Mouse (Mus musculus) CH12.LX (cell line): Measurements from ENCODE around the gene Snrk. TPM values are rescaled to one million over a fixed set of nuclear protein-coding genes. Genes with fewer than 3 reads are reported as not detected.

Experiments used
- DNase-seq: peaks from one replicate; pipeline ENCODE4 v3.0.0-alpha.2; 2013; ENCODE audit errors: extremely low read depth
- H3K27ac ChIP-seq: 2 replicates; pipeline ENCODE4 v1.5.1; 2012; ENCODE audit warnings: low read depth, mild to moderate bottlenecking, control low read depth, moderate library complexity; ENCODE audit not compliant: insufficient read depth
- H3K27me3 ChIP-seq: replicated peaks from 2 replicates; pipeline ENCODE3; 2012; ENCODE audit warnings: inconsistent platforms
- H3K36me3 ChIP-seq, 2 experiments: replicated peaks in 1 of 2; 2 replicates each; pipeline versions ENCODE3 to v1.6.1; 2012; ENCODE audit warnings: inconsistent platforms in 1 of 2, low read length in 1 of 2, mild to moderate bottlenecking in 1 of 2, mixed read lengths in 1 of 2, moderate library complexity in 1 of 2; ENCODE audit not compliant: control insufficient read depth in 1 of 2, insufficient read depth in 1 of 2
- H3K4me1 ChIP-seq, 2 experiments: 2 replicates each; pipeline ENCODE4 v1.6.1; 2012; ENCODE audit warnings: inconsistent platforms in 1 of 2, moderate library complexity in 1 of 2; ENCODE audit not compliant: insufficient read depth in 2 of 2, control insufficient read depth in 1 of 2
- H3K4me2 ChIP-seq: 2 replicates; pipeline ENCODE4 v1.6.1; 2012; ENCODE audit warnings: low read depth, mild to moderate bottlenecking, control low read depth; ENCODE audit not compliant: poor library complexity, insufficient read depth, severe bottlenecking
- H3K4me3 ChIP-seq, 3 experiments: fragments of 150-350 bp in 1 of 3; sonication (generic) in 1 of 3; replicated peaks in 1 of 3; 2 replicates each; pipeline versions ENCODE3 to v1.5.1; 2011 to 2012; ENCODE audit warnings: low read depth in 2 of 3, low read length in 2 of 3, mild to moderate bottlenecking in 2 of 3, moderate library complexity in 2 of 3, control low read depth in 1 of 3, improper control_type of control experiment in 1 of 3, inconsistent platforms in 1 of 3, mixed read lengths in 1 of 3; ENCODE audit not compliant: poor library complexity in 1 of 3
- H3K79me2 ChIP-seq: replicated peaks from 2 replicates; pipeline ENCODE4 v1.6.1; 2012; ENCODE audit warnings: mild to moderate bottlenecking, moderate library complexity; ENCODE audit not compliant: control insufficient read depth, poor library complexity, insufficient read depth, severe bottlenecking; ENCODE audit errors: extremely low read depth
- H3K9ac ChIP-seq: 2 replicates; pipeline ENCODE4 v1.6.1; 2012; ENCODE audit warnings: low read depth, mild to moderate bottlenecking, control low read depth, moderate library complexity; ENCODE audit not compliant: insufficient read depth
- H3K9me3 ChIP-seq: replicated peaks from 2 replicates; pipeline ENCODE3; 2012; ENCODE audit warnings: low read length, inconsistent platforms, mixed read lengths
- CTCF ChIP-seq, 2 experiments: IDR thresholded peaks in 1 of 2; conservative IDR thresholded peaks in 1 of 2; 2 replicates each; pipeline ENCODE4 v1.5.1; 2011 to 2012; ENCODE audit warnings: low read depth in 2 of 2, low read length in 2 of 2, improper control_type of control experiment in 1 of 2, inconsistent platforms in 1 of 2, mild to moderate bottlenecking in 1 of 2, moderate library complexity in 1 of 2
- EP300 ChIP-seq: IDR thresholded peaks from 2 replicates; pipeline ENCODE4 v1.6.1; 2011; ENCODE audit warnings: low read length, improper control_type of control experiment
- GABPA ChIP-seq: IDR thresholded peaks from 2 replicates; pipeline ENCODE4 v1.6.1; 2012; ENCODE audit warnings: low read depth, low read length, improper control_type of control experiment, inconsistent platforms; ENCODE audit not compliant: insufficient replicate concordance
- JUN ChIP-seq: IDR thresholded peaks from 2 replicates; pipeline ENCODE4 v1.6.1; 2011; ENCODE audit warnings: low read depth, mild to moderate bottlenecking, low read length, improper control_type of control experiment, moderate library complexity; ENCODE audit not compliant: insufficient read depth
- JUND ChIP-seq: conservative IDR thresholded peaks from 2 replicates; pipeline ENCODE4 v1.6.1; 2011; ENCODE audit warnings: low read depth, low read length, improper control_type of control experiment
- MAFK ChIP-seq: IDR thresholded peaks from 2 replicates; pipeline ENCODE4 v1.6.1; 2011; ENCODE audit warnings: low read length, improper control_type of control experiment; ENCODE audit not compliant: insufficient replicate concordance
- MAX ChIP-seq: IDR thresholded peaks from 2 replicates; pipeline ENCODE4 v1.6.1; 2011; ENCODE audit warnings: low read length, improper control_type of control experiment
- MAZ ChIP-seq: IDR thresholded peaks from 2 replicates; pipeline ENCODE4 v1.6.1; 2012; ENCODE audit warnings: low read depth, mild to moderate bottlenecking, inconsistent platforms, low read length, improper control_type of control experiment, moderate library complexity
- MYC ChIP-seq: IDR thresholded peaks from 2 replicates; pipeline ENCODE4 v1.6.1; 2011; ENCODE audit warnings: low read depth, mild to moderate bottlenecking, improper control_type of control experiment, low read length
- NRF1 ChIP-seq: IDR thresholded peaks from 2 replicates; pipeline ENCODE4 v1.6.1; 2014; ENCODE audit warnings: low read depth, mild to moderate bottlenecking, inconsistent platforms, low read length, improper control_type of control experiment, moderate library complexity
- PAX5 ChIP-seq: IDR thresholded peaks from 2 replicates; pipeline ENCODE4 v1.6.1; 2012; ENCODE audit warnings: low read length, inconsistent platforms, mixed read lengths
- RAD21 ChIP-seq: IDR thresholded peaks from 2 replicates; pipeline ENCODE4 v1.6.1; 2011; ENCODE audit warnings: low read depth, mild to moderate bottlenecking, low read length, improper control_type of control experiment, moderate library complexity
- RCOR1 ChIP-seq: conservative IDR thresholded peaks from 2 replicates; pipeline ENCODE4 v1.6.1; 2012; ENCODE audit warnings: low read depth, mild to moderate bottlenecking, inconsistent platforms, low read length, improper control_type of control experiment
- SIN3A ChIP-seq: IDR thresholded peaks from 2 replicates; pipeline ENCODE4 v1.6.1; 2012; ENCODE audit warnings: low read length, improper control_type of control experiment, inconsistent platforms
- SMC3 ChIP-seq: IDR thresholded peaks from 2 replicates; pipeline ENCODE4 v1.6.1; 2011; ENCODE audit warnings: low read depth, low read length, improper control_type of control experiment
- TBP ChIP-seq: conservative IDR thresholded peaks from 2 replicates; pipeline ENCODE4 v1.6.1; 2011; ENCODE audit warnings: low read depth, low read length, improper control_type of control experiment
- TCF12 ChIP-seq: IDR thresholded peaks from 2 replicates; pipeline ENCODE4 v1.6.1; 2014; ENCODE audit warnings: low read depth, mild to moderate bottlenecking, inconsistent platforms, low read length, improper control_type of control experiment
- USF1 ChIP-seq: IDR thresholded peaks from 2 replicates; pipeline ENCODE4 v1.6.1; 2014; ENCODE audit warnings: low read depth, mild to moderate bottlenecking, inconsistent platforms, low read length, improper control_type of control experiment
- ZC3H11A ChIP-seq: IDR thresholded peaks from 2 replicates; pipeline ENCODE4 v1.6.1; 2012; ENCODE audit warnings: low read depth, mild to moderate bottlenecking, inconsistent platforms, low read length, improper control_type of control experiment
- ZKSCAN1 ChIP-seq: IDR thresholded peaks from 2 replicates; pipeline ENCODE4 v1.6.1; 2012; ENCODE audit warnings: low read depth, inconsistent platforms, low read length, improper control_type of control experiment, borderline replicate concordance
- ZMIZ1 ChIP-seq: IDR thresholded peaks from 2 replicates; pipeline ENCODE4 v1.6.1; 2012; ENCODE audit warnings: low read depth, mild to moderate bottlenecking, inconsistent platforms, low read length, improper control_type of control experiment
- dilution Hi-C: fragments of 300-500 bp; cut with MboI; formaldehyde crosslinking; loops from 2 replicates; pipeline ENCODE4 v1.14.3; 2020; ENCODE audit warnings: low sequenced_read_pairs; ENCODE audit not compliant: extremely low pct_unique_long_range_greater_than_20kb, extremely low pct_ligation_motif_present
- in situ Hi-C: fragments of 300-500 bp; cut with MboI; formaldehyde crosslinking; loops from 3 replicates; pipeline ENCODE4 v1.14.3; 2019; ENCODE audit warnings: low sequenced_read_pairs, low pct_ligation_motif_present, low pct_unique_long_range_greater_than_20kb, mixed read lengths
- polyA plus RNA-seq: library from polyadenylated mRNA; unstranded; fragments of >175 nt; gene quantifications from 2 replicates; pipeline ENCODE4 v1.2.1, GENCODE M21; 2012; ENCODE audit warnings: low read depth; ENCODE audit not compliant: insufficient read length
- total RNA-seq, 2 experiments: library from RNA; depleted of rRNA; stranded (reverse); fragments of 300-350 nt in 1 of 2; fragments of >200 nt in 1 of 2; gene quantifications; 2 replicates each; pipeline ENCODE4 v1.2.3; 2012 to 2014

The Snrk gene
- total and polyA plus RNA-seq, 3 experiments: 6.1 to 13.1 (median 7.0) TPM

- H3K9ac ChIP-seq: no peak overlapping the region
- H3K4me3 ChIP-seq: no peak overlapping the region
- DNase-seq: peak; percentile 39
- H3K27me3 ChIP-seq: no peaks in the 10 kb centered on the region
- dilution Hi-C loops: no loop called here
- H3K79me2 ChIP-seq: no peaks in the 10 kb centered on the region
- no peak for TF ChIP-seq ZMIZ1
- peak; percentile 36 to 52 for TF ChIP-seq CTCF (conservative IDR thresholded peaks at IDR 0.05 in 1 of 2, IDR thresholded peaks at IDR 0.05 in 1 of 2; ENCODE audit: low read depth in 2 of 2, low read length in 2 of 2)
- H3K36me3 ChIP-seq: no peaks in the 10 kb centered on the region
- H3K4me2 ChIP-seq: no peak overlapping the region
- in situ Hi-C loops: loop anchor here (5.0 to 10.0 kb wide), 2 partner anchors 64 to 166 kb away; no protein-coding TSS in a partner anchor
- no peak overlapping the region for H3K27ac ChIP-seq
- H3K9me3 ChIP-seq: no peaks in the 10 kb centered on the region
- peaks cover 12 to 39% of the 10 kb centered on the region in 2 experiments for H3K4me1 ChIP-seq
Observed at GRCm38 (mm10) chr9:122188724-122189123, 71.7 kb downstream of the Snrk start.

- Histone ChIP-seq H3K27me3 (no peaks in the 10 kb centered on the region), H3K4me1 (peaks cover 4 to 17% of the 10 kb centered on the region in 2 experiments; a peak in 2 of 4 replicates), H3K79me2 (no peaks in the 10 kb centered on the region)
- dilution Hi-C loops (no loop called here), in situ Hi-C loops (no loop called here)
- no peak for TF ChIP-seq MAFK
- TF ChIP-seq MAZ: no peak
- TF ChIP-seq RAD21: no peak
- no peak for TF ChIP-seq EP300
- no peak for TF ChIP-seq GABPA
- TF ChIP-seq SMC3: no peak
- TF ChIP-seq TBP: no peak
- no peak for TF ChIP-seq NRF1
- TF ChIP-seq JUND: no peak
- TF ChIP-seq SIN3A: no peak
- no peak for TF ChIP-seq RCOR1
- no peak for TF ChIP-seq ZC3H11A
- no peak for TF ChIP-seq ZKSCAN1
- TF ChIP-seq TCF12: no peak
- TF ChIP-seq MAX: no peak
- no peak for TF ChIP-seq USF1
- no peak for TF ChIP-seq JUN
- no peak for TF ChIP-seq MYC
- no peak for TF ChIP-seq PAX5
- TF ChIP-seq, all 38 proteins: peak for 0
- Histone ChIP-seq H3K9me3 (no peaks in the 10 kb centered on the region), H3K4me3 (no peak overlapping the region), H3K9ac (no peak overlapping the region), H3K36me3 (peaks cover 0 to 12% of the 10 kb centered on the region in 2 experiments), H3K4me2 (no peak overlapping the region), H3K27ac (no peak overlapping the region)
- DNase-seq: no peak
Observed at GRCm38 (mm10) chr9:122193361-122193760, 76.3 kb downstream of the Snrk start.
